Mouse (Mus musculus) layer of hippocampus, adult 18-20 months (tissue): ENCODE data around the gene Egln2. TPM values are rescaled to one million over a fixed set of nuclear protein-coding genes. Genes with fewer than 3 reads are reported as not detected.

Source experiments
- DNase-seq, 2 experiments: peaks; one replicate each; pipeline ENCODE4 v3.0.0; 2022; ENCODE audit warnings: low spot score in 2 of 2
- long read RNA-seq: library from polyadenylated mRNA; stranded (forward); transcript quantifications from one replicate; pipeline ENCODE4 v2.0.0, GENCODE M21; 2021
- total RNA-seq, 2 experiments: library from RNA; stranded (reverse); gene quantifications; 2 replicates each; pipeline ENCODE4 v1.2.3; 2021

The Egln2 gene
- total RNA-seq, result 100 to 1,000 TPM; 106 to 110 TPM
- long read RNA-seq, transcript Egln2-201 (6 exons, 2,107 nt), result major isoform, 176 of 230 reads
- long read RNA-seq, transcript Egln2-202 (6 exons, 1,756 nt), result minor isoform, 13 of 230 reads
- long read RNA-seq, partial matches to known transcripts, result 23 of 230 reads
- long read RNA-seq, other reads (novel, unspliced or antisense), result 18 of 230 reads

DNA sequence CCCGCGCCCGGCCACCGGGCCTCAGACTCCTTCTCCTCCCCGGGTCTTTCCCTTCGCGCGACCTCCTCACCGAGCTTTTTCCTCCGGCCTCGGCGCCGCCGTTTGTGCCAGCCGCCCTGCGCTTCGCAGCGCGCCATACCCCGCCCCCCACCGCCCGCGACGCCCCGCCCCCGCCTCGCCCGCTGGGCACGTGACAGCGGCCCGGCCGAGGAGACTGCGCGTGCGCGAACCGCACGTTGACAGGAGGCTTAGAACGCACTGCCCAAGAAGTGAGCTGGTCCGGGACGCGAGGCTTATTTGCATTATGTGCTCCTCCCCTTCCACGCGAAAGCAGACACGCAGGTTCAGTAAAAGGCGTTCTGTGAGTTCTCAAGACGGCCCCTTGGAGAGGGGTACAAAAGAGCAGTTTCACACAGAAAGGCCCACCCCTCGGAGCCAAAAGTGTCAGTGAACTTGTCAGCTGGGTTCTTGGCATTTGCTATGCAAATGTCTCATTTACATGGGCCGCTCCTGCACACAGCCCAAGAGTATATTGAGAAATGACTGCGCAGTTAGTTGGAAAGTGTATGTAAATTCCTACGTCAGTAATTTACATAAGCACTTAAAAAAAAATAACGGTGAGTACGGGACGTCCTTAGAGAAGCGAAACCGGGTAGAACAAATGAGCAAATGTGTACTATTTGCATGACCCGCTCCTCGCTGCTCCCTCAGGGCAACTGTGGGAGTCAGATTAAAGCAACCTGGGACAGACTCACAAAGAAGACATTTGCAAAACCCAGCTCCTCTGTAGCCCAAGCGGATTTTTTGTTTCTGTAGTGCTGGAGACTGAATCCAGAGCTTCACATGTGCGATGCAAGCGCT is at the start of gene Egln2:
Gene Egln2, minus strand, starts transcription at position 189 of the 861 bp plus-strand sequence.
- peak; percentile 91 to 96 for DNase-seq

DNA sequence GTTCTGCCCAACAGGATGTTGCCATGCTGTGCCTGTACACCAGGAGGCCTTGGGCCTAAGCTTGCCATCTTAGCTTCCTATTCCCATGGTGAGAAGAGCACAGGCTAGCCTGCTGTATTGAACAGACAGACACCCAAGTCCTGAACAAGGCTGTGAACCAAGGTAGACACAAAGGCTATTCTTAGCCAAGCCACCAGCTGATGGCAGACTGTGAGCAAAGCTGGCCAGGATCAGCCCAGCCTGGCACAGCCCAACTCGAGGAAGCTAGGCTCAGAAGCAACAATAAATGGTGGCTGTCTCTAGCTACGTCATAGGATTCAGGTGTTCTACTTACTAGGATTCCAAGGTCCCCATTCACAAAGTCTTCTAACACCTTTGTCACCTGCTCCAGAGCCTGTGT is 46.0 kb upstream of the Egln2 start:
- no peak for DNase-seq

DNA sequence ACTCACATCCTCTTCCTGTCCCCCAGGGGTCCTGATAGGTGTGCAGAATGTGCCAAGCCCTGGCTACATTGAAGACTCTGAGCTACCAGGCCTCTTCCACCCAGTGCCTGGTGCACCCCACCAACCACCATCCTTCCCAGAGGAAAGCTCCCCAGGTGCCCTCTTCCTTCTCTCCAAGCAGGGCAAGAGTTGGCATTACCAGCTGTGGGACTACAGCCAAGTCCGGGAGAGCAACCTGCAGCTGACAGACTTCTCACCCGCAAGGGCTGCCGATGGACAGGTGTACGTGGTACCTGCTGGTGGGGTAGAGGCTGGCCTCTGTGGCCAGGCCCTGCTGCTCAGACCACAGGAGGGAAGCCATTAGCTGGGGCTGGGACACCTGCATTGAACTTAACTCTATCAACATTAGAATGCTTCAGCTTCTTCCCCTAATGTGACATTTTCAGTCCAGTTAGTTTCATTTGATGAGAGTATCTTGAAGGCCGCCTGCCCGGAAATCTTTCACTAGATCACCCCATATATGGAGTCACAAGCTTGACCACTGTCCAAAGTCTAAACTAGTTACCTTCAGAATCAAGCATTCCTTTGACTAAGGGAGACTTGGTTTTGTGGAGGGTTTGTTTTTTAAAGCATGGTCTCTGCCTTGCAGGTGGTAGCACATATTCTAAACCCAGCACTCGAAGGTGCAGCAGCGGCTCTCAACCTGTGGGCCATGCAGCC is 37.3 kb upstream of the Egln2 start:
- DNase-seq, result no peak

DNA sequence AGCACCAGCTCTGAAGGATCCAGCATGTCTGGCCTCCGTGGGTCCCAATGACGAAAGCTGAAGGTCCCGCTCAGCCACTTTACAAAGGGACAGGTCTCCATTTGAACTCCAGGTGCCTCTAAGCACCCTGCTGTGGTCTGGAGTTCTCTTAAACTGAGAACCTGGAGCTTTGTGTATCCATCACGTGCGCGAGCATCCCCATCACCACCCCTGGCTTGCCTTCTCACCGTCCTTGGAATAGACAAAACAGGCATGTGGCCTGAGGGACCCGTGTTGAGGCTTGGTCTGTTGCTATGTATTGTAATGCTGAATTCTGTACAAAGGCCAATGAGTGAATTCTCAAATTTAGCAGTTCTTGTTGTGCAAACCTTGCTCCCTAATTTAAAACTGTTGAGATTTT is 32.2 kb upstream of the Egln2 start:
- DNase-seq, result no peak

DNA sequence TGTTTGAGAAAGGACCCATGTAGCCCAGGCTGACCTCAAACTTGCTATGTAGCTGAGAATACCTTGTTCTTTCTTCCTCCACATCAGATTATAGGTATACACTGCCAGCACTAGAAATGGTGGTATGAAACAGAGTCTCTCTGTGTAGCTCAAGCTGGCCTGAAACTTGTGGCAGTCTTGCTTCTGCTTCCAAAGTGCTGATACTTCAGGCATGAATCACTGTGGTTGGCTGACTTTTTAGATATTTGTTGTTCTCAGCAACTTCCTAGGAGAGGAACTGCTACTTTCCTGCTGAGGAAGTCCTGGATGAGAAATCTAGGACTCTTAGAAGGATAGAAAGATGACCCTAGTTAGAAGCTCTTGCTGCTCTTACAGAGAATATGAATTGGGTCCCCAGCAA is 31.8 kb upstream of the Egln2 start:
- no peak for DNase-seq

DNA sequence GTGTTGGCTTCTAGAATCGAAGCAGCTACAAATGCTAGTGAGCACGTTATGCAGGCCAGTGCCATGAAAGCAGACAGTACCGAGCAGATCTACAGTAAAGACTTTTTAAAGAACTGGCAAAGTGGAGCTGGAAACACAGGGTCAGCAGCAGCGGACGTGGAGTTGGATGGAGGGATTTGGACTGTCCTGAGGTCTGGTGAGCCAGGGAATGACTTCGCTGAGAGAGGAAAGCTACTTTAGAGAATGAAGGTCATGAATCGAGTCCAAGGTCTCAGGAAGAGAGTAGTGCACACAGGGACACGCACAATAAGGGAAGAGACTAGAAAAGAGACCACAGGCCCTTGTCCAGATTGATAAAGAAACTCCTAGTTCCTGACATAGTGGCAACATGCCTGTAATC is 31.0 kb upstream of the Egln2 start:
- DNase-seq, result no peak

DNA sequence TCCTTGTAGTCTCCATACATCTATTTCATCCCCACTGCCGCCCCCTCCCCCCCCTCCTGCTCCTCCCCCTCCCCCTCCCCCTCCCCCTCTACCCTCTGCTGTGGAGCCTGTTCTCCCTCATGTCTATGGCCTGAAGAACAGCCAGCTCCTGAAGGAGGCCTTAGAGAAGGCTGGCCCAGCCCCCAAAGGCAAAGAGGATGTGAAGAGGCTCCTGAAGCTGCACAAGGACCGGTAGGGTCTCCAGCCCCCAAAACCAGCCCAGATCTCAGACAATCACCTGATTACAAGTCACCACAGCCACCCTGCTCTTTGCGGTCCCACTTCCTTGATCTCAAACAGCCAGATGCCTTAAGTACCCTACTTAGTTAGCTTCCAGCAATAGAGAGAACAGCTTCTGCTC is 30.5 kb upstream of the Egln2 start:
- no peak for DNase-seq

DNA sequence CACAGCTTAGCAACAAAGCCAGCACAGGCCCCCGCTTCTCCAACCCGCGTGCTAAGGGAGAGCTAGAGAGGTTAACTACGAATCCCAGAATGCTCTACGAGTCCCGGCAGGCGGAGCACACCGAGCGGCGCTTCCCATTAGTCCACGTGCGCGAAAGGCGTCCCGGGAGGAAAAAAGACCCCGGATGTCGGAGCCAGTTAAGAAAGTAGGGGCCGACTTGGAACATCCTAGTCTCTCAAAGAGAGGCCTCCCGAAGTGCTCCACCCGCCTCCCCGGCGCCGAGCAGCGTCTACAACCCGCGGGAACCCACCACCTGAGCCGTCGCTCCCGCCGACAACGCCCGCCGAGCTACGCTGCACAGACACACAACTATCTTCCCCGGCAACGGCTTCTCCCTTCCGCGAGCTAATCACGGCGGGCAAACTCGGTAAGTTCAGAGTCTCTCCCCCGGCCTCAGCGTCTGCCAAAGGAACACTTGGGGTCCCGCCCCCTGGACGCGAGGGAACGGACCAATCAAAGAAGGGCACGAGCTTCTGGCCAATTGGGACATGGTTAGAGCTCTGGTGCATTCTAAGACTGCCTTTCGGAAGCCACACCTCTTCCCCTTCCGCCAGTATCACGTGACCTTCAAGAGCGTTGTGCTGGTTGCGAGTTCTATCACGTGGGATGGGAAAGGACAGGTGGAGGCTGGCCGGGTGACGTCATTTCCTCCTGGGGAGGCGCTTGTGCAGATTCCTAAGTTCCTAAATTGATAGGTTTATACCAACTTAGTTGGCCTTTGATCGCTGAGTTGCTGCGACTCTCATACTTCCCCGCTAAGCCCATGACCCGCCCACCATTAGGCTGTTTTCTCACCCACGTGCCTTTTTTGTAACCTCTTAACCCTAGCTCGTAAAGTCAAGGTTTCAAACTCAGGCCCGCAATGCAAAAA is 29.3 kb upstream of the Egln2 start, which contains the start of the genes BC024978 and Snrpa:
Gene BC024978, plus strand, starts transcription at position 101 of the 931 bp plus-strand sequence.
Gene Snrpa, minus strand, starts transcription at position 591 of the 931 bp plus-strand sequence.
- DNase-seq, result peak; percentile 98 to 99

DNA sequence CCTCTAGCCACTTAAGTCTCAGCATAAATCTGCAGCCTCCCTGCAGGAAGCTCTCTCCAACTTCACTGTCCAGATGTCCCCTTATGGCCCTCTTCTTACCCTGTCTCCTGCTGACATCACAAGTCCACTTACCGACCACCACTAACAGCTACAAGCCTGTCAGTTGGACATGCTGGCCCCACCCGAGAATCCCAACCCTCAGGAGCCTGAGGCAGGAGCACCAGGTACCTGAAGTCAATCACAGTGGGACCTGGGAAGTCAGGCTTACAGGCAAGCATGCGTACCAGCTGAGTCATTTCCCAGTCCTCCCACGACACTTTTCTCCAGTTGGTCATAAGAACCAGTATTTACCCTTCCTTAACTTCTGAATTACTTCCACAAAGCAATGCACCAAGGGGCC is 27.1 kb upstream of the Egln2 start:
- no peak for DNase-seq

DNA sequence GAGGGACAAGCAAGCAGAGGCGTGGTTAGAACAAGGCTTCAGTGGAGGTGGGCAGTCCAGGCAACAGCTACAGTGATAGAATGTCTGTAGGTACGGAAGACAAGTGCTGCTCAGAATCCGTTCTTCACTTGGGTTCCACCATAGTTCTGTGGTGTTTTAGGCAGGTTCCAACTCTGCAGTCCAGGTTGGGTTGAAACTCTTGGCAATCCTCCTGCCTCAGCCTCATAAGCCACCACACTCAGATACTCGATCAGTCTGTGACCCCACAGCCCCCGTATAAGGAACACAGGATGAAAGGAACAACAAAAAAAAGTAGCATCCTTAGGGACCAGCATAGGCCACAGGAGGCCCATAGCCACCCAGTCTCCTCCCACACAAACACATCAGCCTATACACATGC is 25.8 kb upstream of the Egln2 start:
- no peak for DNase-seq

DNA sequence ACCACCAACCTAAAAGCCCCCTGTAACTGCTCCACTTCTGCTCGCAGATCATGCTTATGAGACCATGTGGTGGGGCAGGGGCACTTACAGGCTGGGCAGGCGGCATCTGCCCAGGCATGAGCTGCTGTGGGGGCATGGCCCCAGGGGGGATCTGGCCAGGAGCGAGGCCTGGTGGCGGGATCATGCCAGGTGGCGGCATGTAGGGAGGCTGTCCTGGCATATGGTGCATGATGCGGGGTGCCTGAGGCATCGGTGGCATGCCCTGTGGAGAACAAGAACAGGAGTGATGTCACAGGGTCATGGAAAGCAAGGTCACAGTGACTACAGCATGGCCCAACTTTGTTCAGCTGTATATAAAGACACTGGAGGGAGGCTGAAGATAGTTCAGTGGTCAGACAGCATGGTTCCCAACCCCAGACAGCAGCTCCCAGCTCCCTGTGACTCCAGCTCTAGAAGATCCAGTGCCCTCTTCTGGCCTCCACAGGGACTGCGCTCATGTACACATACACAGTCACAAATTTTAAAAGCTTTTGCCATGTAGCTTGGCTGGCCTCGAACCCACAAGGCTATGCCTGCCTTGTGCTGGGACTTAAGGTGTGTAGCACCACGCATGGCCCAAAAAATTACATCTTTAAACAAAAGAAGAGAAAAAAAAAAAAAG is 22.8 kb upstream of the Egln2 start:
- DNase-seq, result no peak

DNA sequence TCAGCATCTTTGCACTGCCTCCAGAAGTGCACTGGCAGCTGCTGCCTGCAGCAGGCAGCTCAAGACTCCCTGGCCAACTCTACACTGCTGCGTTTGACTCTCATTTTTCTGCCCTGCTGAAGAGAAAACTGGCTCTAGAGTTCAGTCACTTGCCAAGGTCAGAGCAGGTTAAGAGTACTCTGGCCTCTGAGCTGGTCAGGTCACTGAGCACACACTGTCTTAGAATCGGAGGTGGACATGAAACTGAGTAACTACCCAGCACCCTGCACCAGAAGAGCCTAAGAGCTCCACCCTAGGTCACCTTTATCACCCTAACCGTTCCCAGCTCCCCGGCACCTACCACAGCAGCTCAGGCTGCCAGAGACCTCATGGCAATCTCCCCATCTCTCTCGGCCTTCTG is 19.4 kb upstream of the Egln2 start:
- no peak for DNase-seq

DNA sequence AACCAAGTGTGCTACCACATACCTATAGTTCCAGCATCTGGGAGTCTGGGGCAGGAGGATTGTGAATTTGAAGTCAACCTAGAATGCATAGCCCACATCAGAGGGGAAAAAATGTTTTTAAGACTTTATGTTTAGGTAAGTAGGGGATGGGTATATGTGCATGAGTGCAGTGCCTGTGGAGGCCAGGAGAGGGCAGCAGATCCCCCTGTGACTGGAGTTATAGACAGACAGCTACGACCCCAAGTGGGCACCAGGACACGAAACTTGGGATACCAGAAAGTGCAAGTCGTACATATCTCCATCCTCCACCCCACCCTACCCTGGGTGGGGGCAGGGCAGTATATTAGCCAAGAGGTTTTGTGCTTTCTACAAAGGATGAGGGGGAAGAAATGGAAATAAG is 18.4 kb upstream of the Egln2 start:
- DNase-seq, result no peak

DNA sequence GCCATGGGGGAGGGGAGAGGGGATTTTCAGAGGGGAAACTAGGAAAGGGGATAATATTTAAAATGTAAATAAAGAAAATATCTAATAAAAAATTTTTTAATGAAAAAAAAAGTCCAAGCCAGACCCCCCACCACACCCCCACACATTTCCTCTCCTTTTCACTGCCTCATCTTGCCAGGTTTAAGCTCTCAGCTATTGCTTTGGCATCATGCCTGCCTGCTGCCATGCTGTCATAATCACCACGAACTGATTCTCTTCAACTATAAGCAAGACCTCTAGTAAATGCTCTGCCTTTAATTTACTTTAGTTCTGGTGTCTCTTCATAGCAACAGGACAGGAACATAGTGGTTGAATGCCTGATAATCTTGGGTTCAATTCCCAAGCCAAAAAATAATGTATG is 15.9 kb upstream of the Egln2 start:
- DNase-seq, result no peak

DNA sequence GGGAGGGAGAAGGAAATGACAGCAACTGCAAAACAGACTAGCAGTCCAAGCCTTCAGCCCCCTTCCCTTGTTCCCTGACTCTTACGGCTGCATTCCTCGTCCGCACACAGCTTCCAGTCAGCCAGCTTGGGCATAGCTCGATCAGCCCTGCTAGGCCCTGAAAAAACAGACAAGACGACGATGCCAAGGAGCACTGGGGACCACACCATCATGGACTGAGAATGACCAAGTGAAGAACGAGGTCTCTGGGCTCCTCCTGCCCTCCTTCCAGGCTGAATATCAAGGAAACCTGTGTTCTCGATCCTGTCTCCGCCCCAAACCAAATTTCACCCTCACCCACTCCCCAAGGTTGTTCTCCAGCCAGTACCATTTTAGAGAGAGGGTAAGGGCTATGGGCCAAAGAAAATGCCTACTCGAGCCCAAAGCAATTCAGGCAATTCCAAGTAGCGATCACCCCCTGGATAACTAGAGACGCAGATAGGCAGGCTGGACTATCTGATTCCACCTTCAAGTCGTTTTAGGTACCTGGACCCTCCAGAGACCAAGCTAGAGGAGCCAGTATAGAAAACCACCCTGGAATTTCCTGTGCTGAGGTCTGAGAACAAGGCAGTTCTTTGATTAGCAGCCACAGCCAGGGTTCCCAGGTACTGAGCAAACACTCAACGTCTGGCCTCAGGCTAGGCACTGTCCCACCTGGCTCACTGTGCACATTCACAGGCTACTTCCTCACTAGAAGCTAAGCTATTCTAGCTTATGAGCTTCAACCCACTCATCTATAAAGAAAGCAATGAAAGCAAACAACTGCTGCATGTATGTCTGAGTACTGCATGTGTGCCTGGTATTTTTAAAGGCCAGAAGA is 14.5 kb upstream of the Egln2 start, which contains the start of the genes Gm21983 and Mia:
Gene Gm21983, minus strand, starts transcription at position 250 of the 859 bp plus-strand sequence.
Gene Mia, minus strand, starts transcription at position 321 of the 859 bp plus-strand sequence.
- no peak for DNase-seq

DNA sequence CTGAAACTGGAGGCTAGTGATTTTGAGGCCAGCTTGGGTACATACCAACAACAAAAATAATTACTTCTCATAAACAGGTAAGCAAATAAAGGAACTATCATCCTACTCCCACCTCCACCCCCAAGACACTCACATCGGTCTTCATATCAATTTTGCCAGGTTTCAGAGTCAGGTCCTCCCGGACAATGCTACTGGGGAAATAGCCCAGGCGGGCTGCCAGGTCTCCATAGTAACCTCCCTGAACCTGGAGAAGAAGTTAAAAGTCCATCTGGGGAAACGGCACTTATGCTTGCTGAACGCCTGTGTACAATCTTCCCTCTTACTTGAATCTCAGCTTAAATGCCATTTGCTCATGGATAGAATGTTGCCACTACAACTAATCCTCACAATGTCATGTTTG is 13.4 kb upstream of the Egln2 start:
- DNase-seq, result no peak

DNA sequence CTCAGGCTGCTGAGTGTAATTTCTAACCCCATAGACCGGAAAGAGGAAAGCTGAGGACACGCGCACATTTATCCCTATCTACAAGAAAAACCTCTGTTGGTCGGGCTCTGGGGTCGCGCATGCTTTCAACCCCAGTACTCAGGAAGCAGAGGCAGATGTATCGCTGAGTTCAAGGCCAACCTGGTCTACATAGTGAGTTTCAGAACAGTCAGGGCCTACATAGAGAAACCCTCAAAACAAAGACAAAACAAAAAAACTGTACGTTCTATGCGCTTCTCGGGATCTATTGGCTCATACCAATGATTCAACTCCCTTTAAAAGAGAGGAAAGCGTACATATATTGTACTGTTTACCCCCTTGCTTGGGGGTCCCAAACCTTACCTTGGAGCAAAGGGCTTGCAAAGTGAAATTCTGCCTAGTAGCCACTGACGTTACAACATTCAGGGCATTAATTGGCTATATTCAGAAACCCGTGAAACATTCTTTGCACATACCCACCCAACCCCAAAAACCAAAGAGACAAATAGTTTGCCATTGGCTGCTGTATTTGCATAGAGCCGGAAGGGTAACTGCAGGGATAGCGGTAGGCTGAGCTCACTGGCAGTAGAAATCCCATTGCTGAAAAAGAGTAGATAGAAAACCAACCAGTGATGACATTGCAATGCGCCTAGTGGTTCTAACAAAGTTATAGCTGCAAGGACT is 12.8 kb upstream of the Egln2 start:
- DNase-seq, result no peak
